Mouse (Mus musculus) layer of hippocampus, postnatal 10 days (tissue): ENCODE results near the gene Kcnj12. TPM values are rescaled to one million over a fixed set of nuclear protein-coding genes. Genes with fewer than 3 reads are reported as not detected.

Experiments
- DNase-seq, 2 experiments: peaks; one replicate each; pipeline ENCODE4 v3.0.0; 2021; ENCODE audit warnings: low spot score in 2 of 2
- total RNA-seq, 2 experiments: library from RNA; stranded (reverse); gene quantifications; 2 replicates each; pipeline ENCODE4 v1.2.3; 2021

Gene Kcnj12
- total RNA-seq, 2 experiments from 2014 or later: 7.4 to 8.2 TPM

DNA sequence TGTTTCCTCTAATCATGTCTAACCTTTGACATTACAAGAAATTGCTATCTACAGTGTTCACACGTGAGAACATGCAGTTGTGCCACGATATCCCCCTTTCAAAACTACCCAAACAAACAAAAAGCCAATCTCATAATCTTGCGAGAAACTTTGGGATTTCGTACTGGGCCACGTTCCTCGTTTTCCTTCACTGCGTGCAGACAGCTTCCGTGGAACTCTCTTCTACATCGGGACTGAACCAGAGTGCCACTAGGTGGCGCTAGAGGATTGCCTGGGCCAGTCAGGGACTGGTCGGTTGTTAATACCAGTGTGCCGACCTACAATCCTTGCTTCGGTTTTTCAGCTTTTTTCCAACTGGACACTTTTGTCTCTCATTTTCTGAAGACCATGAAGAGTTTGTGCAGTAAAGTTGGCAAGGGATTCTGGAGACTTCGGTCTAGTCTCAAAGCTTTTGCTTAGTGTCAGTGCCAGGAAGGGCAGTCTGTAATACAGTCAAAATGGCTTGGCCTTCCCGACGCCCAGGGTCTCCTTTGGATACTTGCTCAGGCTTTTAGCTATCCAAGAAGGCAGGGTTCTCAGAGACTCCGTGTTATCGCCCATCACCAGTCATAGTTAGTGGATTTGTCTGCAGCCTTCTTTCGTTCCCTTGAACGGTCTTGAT, 82.0 kb downstream of the Kcnj12 start:
- DNase-seq: peak; percentile 91 to 93

DNA sequence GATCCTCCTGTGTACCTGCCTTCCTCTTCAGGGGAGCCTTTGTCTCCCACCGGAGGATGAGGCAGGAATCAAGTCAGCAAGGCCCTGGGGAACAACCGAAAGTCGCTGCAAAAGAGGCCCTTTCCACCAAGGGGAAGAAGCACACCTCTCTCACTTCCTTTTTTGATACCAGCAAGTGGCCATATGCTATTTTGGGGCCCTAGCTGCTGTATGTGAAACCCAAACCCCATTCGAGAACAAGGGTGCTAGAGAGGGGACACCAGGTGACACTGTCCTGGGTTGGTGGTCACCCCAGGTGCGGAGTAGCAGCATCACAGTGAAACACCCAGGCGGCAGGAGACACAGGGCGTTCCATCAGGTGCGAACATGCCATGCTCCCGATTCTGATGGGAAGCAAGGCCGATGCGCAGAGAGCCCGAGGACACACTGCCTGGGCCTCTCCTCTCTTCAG, 86.6 kb downstream of the Kcnj12 start:
- no peak for DNase-seq

DNA sequence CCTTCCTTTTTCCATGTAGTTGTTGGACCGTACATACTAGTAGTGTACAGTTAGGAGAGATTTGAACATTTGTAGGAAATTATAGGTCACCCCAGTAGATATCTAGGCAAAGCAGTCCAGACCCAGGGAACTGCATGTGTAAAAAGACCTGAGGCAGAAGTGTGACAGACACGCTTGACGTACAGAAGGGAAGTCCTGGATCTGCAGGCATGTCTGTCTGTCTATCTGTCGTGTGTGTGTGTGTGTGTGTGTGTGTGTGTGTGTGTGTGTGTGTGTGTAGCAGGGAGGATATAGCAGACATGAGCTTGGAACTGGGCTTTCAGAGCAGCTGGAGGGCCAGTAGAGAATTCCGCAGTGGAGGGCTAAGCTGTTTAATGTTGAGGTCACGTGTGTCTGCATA, 87.3 kb downstream of the Kcnj12 start:
- no peak for DNase-seq

DNA sequence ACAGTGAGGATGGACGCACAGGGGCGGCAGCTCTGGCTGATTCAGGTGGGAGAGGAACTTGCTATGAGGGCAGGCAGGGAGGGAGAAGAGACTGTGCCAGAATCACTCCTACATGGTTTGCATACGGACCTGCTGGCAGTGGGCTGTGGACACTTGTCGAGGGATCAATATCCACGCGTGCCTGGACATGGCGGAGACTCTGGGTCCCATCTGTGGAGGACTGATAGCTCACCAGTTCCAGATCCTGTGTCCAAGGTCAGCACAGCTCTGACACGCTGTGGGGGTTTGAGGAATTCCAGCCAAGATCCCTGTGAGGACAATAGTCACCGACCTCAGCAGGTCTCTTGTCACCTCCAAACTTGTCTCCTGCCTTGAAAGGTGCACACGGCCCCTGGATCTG, 87.7 kb downstream of the Kcnj12 start:
- no peak for DNase-seq

DNA sequence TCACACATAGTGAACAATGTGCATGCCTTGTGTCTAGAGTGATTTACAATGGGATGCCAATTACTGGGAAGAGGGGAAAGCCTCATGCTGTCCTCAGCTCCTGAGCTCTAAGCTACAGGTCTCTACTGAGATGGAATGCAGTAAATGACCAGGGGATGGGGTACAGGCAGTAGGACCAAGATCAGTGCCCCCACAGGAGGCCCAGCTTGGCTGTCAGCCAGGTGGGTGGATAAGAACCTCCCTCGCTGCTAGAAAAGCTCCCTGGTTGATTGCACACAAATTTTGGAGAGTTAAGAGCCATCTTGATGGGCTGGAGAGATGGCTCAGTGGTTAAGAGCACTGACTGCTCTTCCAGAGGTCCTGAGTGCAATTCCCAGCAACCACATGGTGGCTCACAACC, 88.6 kb downstream of the Kcnj12 start:
- DNase-seq: no peak

DNA sequence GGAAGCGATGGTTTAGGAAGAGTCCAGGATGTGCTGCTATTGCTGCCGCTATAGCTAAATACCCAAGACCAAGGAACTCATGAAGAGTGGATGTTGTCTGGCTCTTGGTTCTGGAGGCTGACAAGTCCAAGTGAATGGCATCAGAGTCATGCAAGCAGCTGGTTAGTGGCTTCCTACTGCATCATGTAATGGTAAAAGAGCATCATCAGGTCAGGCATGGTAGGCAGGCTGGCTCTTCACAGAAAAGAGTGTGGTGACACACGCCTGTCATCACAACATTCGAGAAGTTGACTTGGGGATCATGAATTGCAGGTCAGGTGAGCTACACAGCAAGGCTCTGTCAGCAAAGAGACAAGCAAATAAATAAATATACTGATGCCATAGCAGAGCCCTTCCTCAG, 89.1 kb downstream of the Kcnj12 start:
- DNase-seq: no peak

DNA sequence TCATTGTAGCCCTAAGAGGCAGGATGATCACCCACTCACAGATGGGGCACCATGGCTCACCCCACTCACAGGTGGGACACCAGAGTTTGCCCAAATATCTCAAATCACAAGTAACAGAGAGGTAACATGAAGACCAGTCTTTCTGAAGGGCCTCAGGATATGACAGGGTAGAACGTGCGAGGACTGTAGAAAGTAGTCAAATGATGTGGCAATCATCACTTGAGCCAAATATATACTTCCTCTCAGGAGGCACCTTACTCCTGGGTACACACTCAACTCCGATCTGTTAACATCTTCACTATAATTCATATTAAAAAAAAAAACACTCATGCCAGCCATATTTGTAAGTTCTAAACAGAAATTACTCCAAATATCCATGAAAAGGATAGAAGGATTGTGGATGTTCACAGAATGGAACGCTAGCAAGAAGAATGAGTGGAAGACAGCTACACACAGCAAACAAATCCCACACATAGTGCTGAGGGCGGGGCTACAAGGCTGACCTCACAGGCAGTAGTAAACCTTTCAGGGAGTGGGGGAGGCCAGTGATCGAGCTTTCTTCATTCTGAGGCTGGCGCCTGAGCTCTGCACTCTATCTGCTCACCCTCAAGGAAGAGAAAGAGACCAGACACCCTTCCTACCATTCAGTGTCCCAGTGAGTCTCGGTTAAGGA, 90.1 kb downstream of the Kcnj12 start:
- no peak for DNase-seq

DNA sequence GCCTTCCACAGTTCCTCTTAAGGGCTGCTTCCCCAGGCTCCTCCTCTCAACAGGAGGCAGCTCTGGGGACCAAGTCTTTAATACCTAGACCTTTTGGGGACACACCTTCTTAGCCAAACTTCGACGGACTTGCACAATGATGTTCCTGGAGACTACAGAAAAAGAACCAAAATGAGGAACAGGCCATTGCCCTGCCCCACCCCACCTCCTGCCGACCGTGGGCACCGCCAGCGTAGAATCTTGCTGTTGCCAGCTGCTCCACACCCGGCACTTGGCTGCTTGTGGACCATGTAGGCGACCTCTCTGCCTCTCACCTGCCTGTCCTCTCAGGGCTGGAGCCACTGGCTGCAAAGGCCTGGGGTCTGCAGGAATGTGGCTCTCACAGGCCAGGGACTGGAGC, 93.9 kb downstream of the Kcnj12 start:
- DNase-seq: no peak

DNA sequence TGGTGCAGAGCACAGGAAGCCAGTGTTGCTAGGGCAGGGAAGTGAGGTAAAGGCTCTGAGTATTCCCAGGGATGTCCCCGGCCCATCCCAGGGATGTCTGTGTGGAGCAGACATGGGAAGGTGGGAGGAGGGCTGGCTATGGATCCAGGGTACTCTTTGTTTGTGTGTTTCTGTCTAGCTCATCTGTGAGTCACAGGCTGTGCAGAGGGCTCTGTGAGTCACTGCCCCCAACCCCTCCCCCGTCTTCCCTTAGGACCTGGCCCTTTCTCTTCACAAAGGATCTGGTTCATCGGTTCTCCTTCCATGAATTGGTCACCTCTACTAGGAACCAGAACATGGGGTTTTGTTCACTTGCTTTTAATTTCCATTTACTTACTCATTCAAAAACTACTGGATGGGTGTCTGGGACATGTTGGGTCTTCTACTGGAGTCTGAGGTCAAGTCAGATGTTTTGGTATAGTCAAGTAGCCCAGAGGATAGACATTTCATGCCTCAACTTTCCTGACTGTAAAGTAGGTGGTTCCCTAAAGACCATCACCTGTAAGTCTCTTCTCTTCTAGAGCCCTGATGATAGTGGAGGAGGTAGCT, 97.7 kb downstream of the Kcnj12 start:
- no peak for DNase-seq

Other genes starting within 250 kb of the Kcnj12 start
- gene Top3a, start 245.2 kb upstream of the Kcnj12 start, total RNA-seq: 1 to 10 TPM; 5.8 to 6.1 TPM
- 10 to 100 TPM; 22.1 to 23.6 TPM for gene Smcr8, start 245.0 kb upstream of the Kcnj12 start, total RNA-seq
- 1 to 10 TPM; 3.9 to 7.1 TPM for gene Shmt1, start 210.8 kb upstream of the Kcnj12 start, total RNA-seq
- gene Dhrs7b, start 191.9 kb upstream of the Kcnj12 start, total RNA-seq: 10 to 100 TPM; 26.1 to 27.4 TPM
- 10 to 100 TPM; 22.9 to 25.5 TPM for gene Tmem11, start 143.3 kb upstream of the Kcnj12 start, total RNA-seq
- 10 to 100 TPM; 13.3 to 16.8 TPM for gene Natd1, start 107.8 kb upstream of the Kcnj12 start, total RNA-seq
- gene Map2k3, start 90.5 kb upstream of the Kcnj12 start, total RNA-seq: 10 to 100 TPM; 15.9 to 16.6 TPM
- gene Tnfrsf13b, start 104.2 kb downstream of the Kcnj12 start, total RNA-seq: 1 to 10 TPM; 1.4 to 2.5 TPM
- 100 to 1,000 TPM; 453 to 469 TPM for gene Usp22, start 152.5 kb downstream of the Kcnj12 start, total RNA-seq
- gene Aldh3a1, start 185.0 kb downstream of the Kcnj12 start, total RNA-seq: 1 to 10 TPM; 1.4 to 1.8 TPM
- gene Aldh3a2, start 244.9 kb downstream of the Kcnj12 start, total RNA-seq: 10 to 100 TPM; 53.5 to 58.7 TPM